Mouse (Mus musculus) forebrain, postnatal 0 days (tissue): ENCODE results near the gene Lgalsl. TPM values are rescaled to one million over a fixed set of nuclear protein-coding genes. Genes with fewer than 3 reads are reported as not detected.

Experiments
- ATAC-seq: fragments of 200-750 bp; cut with Nextera tagmentation; 2 replicates; pipeline ENCODE4 v1.8.0; 2017; ENCODE audit warnings: mild to moderate bottlenecking, moderate library complexity
- DNase-seq: peaks from one replicate; pipeline ENCODE4 v3.0.0-alpha.2; 2015
- H3K27ac ChIP-seq: fragments of 300-500 bp; sonication (generic); 2 replicates; pipeline ENCODE4 v1.5.1; 2014; ENCODE audit warnings: low read depth, mild to moderate bottlenecking, antibody characterized with exemption, low read length, moderate library complexity, mixed read lengths
- H3K27me3 ChIP-seq: fragments of 300-500 bp; sonication (generic); 2 replicates; pipeline ENCODE4 v1.6.1; 2014; ENCODE audit warnings: mild to moderate bottlenecking, low read length, mixed read lengths; ENCODE audit not compliant: insufficient read depth
- H3K36me3 ChIP-seq: fragments of 300-500 bp; sonication (generic); 2 replicates; pipeline ENCODE4 v1.6.1; 2014; ENCODE audit warnings: mild to moderate bottlenecking, moderate library complexity; ENCODE audit not compliant: insufficient read depth
- H3K4me1 ChIP-seq: fragments of 300-500 bp; sonication (generic); 2 replicates; pipeline ENCODE4 v1.6.1; 2014; ENCODE audit warnings: antibody characterized with exemption; ENCODE audit not compliant: insufficient read depth
- H3K4me2 ChIP-seq: fragments of 300-500 bp; sonication (generic); 2 replicates; pipeline ENCODE4 v1.6.1; 2014; ENCODE audit warnings: low read depth, mild to moderate bottlenecking, moderate library complexity
- H3K4me3 ChIP-seq: fragments of 300-500 bp; sonication (generic); 2 replicates; pipeline ENCODE4 v1.5.1; 2014; ENCODE audit warnings: low read depth, low read length, mixed read lengths
- H3K9ac ChIP-seq: fragments of 300-500 bp; sonication (generic); 2 replicates; pipeline ENCODE4 v1.6.1; 2014; ENCODE audit warnings: mild to moderate bottlenecking
- H3K9me3 ChIP-seq: fragments of 300-500 bp; sonication (generic); 2 replicates; pipeline ENCODE4 v1.6.1; 2016; ENCODE audit warnings: low read length
- CTCF ChIP-seq: sonication (generic); IDR thresholded peaks from 2 replicates; pipeline ENCODE4 v1.5.1; 2016; ENCODE audit warnings: antibody characterized with exemption, control low read depth, low read depth
- polyA plus RNA-seq: library from polyadenylated mRNA; unstranded; fragments of >200 nt; fragmentation: Nextera tagmentation; extraction: Ambion mirVana; gene quantifications from 2 replicates; pipeline ENCODE4 v1.2.1, GENCODE M21; 2015
- total RNA-seq: library from RNA; depleted of rRNA; stranded (reverse); fragments of >200 nt; gene quantifications from 2 replicates; pipeline ENCODE4 v1.2.3, GENCODE M21; 2014; rRNA removed

Lgalsl gene
- total and polyA plus RNA-seq, 2 experiments from 2014 or later, result 78.3 to 104 TPM

- Histone ChIP-seq H3K4me1 (no peaks in the 10 kb centered on the region), H3K27me3 (no peaks in the 10 kb centered on the region), H3K27ac (no peak overlapping the region), H3K9ac (no peak overlapping the region), H3K36me3 (no peaks in the 10 kb centered on the region), H3K4me2 (no peak overlapping the region), H3K4me3 (no peak overlapping the region), H3K9me3 (no peaks in the 10 kb centered on the region)
- no peak for TF ChIP-seq CTCF
- ATAC-seq (no peak), DNase-seq (no peak)
Measured at GRCm38 (mm10) chr11:20776668-20777067, 54.2 kb downstream of the Lgalsl start.

Other genes with a start within 250 kb of the Lgalsl start
- 52.9 and 73.9 TPM in 2 replicates for gene Aftph, start 89.5 kb downstream of the Lgalsl start, total RNA-seq
- 17.3 and 24.2 TPM in 2 replicates for gene Aftph, start 89.5 kb downstream of the Lgalsl start, polyA plus RNA-seq